Mouse (Mus musculus): Measurements from ENCODE around the gene Hecw2. TPM values are rescaled to one million over a fixed set of nuclear protein-coding genes. Genes with fewer than 3 reads are reported as not detected.

The Hecw2 gene
- polyA plus RNA-seq, 1 experiment from 2014 or later, result 4.6 TPM

GRCm38 (mm10) chr1:54176592-54176991 is 18.4 kb downstream of the Hecw2 start:
- Histone ChIP-seq H3K9ac (replicated peaks; ENCODE audit: low read depth, low read length) (no peak overlapping the region), H3K27ac (ENCODE audit: low read length) (no peak overlapping the region), H3K4me3 (replicated peaks; ENCODE audit: low read length) (no peak overlapping the region), H3K9me3 (ENCODE audit: control insufficient read depth, low read length) (no peaks in the 10 kb centered on the region), H3K4me2 (ENCODE audit: low read length) (no peak overlapping the region), H3K27me3 (replicated peaks; ENCODE audit: control insufficient read depth, insufficient read depth, low read length) (no peaks in the 10 kb centered on the region), H3K36me3 (ENCODE audit: control insufficient read depth, insufficient read depth) (no peaks in the 10 kb centered on the region), H3K4me1 (replicated peaks; ENCODE audit: control insufficient read depth, insufficient read depth, low read length) (no peaks in the 10 kb centered on the region)
- WGBS, result 99% methylated on average over 2 of the region's 2 CpGs
- no peak for ATAC-seq

DNA sequence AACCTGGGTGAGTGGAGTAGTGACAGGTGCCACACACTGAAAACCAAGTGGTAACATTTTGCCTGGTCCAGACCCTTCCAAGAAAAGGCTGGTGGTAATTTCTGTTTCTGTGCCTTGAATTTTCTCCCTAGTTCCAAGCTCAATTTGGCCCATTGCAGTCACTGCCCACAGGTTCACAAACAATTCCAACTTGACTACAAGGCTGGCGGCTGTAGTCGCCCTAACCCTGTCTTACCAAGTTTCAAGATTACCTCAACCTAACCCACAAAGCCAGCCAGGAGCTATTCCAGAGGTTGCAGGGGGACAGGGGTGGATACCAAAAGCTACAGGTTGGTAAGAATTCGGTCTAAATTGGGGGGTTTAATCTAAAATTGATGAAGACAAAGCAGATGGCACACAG is 27.0 kb downstream of the Hecw2 start:
- 89% methylated on average over 3 of the region's 3 CpGs for WGBS
- no peaks in the 10 kb centered on the region for H3K27me3 ChIP-seq (replicated peaks; ENCODE audit: control insufficient read depth, insufficient read depth, low read length)
- no peak overlapping the region for H3K4me2 ChIP-seq (ENCODE audit: low read length)
- H3K9ac ChIP-seq (replicated peaks; ENCODE audit: low read depth, low read length), result no peak overlapping the region
- H3K4me1 ChIP-seq (replicated peaks; ENCODE audit: control insufficient read depth, insufficient read depth, low read length), result no peaks in the 10 kb centered on the region
- H3K27ac ChIP-seq (ENCODE audit: low read length), result no peak overlapping the region
- no peak overlapping the region for H3K4me3 ChIP-seq (replicated peaks; ENCODE audit: low read length)
- no peak for ATAC-seq
- H3K9me3 ChIP-seq (ENCODE audit: control insufficient read depth, low read length), result no peaks in the 10 kb centered on the region
- H3K36me3 ChIP-seq (ENCODE audit: control insufficient read depth, insufficient read depth), result no peaks in the 10 kb centered on the region

- ATAC-seq, result no peak
- H3K9me3 ChIP-seq (ENCODE audit: control insufficient read depth, low read length), result no peaks in the 10 kb centered on the region
- WGBS, result 92% methylated on average over 1 of the region's 1 CpGs
- H3K4me2 ChIP-seq (ENCODE audit: low read length), result no peak overlapping the region
- H3K27me3 ChIP-seq (replicated peaks; ENCODE audit: control insufficient read depth, insufficient read depth, low read length), result no peaks in the 10 kb centered on the region
- no peak overlapping the region for H3K4me3 ChIP-seq (replicated peaks; ENCODE audit: low read length)
- H3K36me3 ChIP-seq (ENCODE audit: control insufficient read depth, insufficient read depth), result no peaks in the 10 kb centered on the region
- no peak overlapping the region for H3K27ac ChIP-seq (ENCODE audit: low read length)
- no peaks in the 10 kb centered on the region for H3K4me1 ChIP-seq (replicated peaks; ENCODE audit: control insufficient read depth, insufficient read depth, low read length)
- no peak overlapping the region for H3K9ac ChIP-seq (replicated peaks; ENCODE audit: low read depth, low read length)
Measured at GRCm38 (mm10) chr1:54159531-54159930, 35.4 kb downstream of the Hecw2 start.

GRCm38 (mm10) chr1:54153216-54153786 is 41.7 kb downstream of the Hecw2 start:
- Histone ChIP-seq H3K9me3 (ENCODE audit: control insufficient read depth, low read length) (no peaks in the 10 kb centered on the region), H3K27me3 (replicated peaks; ENCODE audit: control insufficient read depth, insufficient read depth, low read length) (no peaks in the 10 kb centered on the region), H3K4me3 (replicated peaks; ENCODE audit: low read length) (no peak overlapping the region), H3K36me3 (ENCODE audit: control insufficient read depth, insufficient read depth) (no peaks in the 10 kb centered on the region), H3K27ac (ENCODE audit: low read length) (no peak overlapping the region), H3K4me2 (ENCODE audit: low read length) (no peak overlapping the region), H3K9ac (replicated peaks; ENCODE audit: low read depth, low read length) (no peak overlapping the region), H3K4me1 (replicated peaks; ENCODE audit: control insufficient read depth, insufficient read depth, low read length) (no peaks in the 10 kb centered on the region)
- WGBS, result 83% methylated on average over 6 of the region's 6 CpGs
- ATAC-seq, result no peak

DNA sequence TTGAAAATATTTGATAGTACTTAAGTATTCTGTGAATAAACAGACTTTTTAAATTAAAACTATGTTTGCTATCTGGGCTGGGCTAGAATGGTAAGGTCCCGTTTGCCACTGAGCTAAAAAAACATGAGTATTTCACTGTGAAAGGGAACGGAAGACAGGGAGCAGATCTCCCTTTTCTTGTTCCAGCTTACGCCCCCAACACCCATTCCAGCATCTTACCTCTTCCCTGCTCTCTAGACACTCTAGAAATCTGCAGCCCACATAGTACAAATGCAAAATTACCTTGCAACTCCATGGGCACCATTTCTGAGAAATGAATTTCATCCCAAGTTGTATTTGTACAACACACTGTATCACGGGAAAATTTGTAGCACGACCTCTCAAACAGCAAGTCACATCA is 49.9 kb downstream of the Hecw2 start:
- H3K4me1 ChIP-seq (replicated peaks; ENCODE audit: control insufficient read depth, insufficient read depth, low read length), result no peaks in the 10 kb centered on the region
- no peaks in the 10 kb centered on the region for H3K27me3 ChIP-seq (replicated peaks; ENCODE audit: control insufficient read depth, insufficient read depth, low read length)
- H3K9ac ChIP-seq (replicated peaks; ENCODE audit: low read depth, low read length), result no peak overlapping the region
- ATAC-seq, result no peak
- H3K27ac ChIP-seq (ENCODE audit: low read length), result no peak overlapping the region
- no peaks in the 10 kb centered on the region for H3K36me3 ChIP-seq (ENCODE audit: control insufficient read depth, insufficient read depth)
- H3K4me2 ChIP-seq (ENCODE audit: low read length), result no peak overlapping the region
- WGBS, result 82% methylated on average over 5 of the region's 5 CpGs
- H3K4me3 ChIP-seq (replicated peaks; ENCODE audit: low read length), result no peak overlapping the region
- H3K9me3 ChIP-seq (ENCODE audit: control insufficient read depth, low read length), result no peaks in the 10 kb centered on the region

GRCm38 (mm10) chr1:54133802-54134436 is 61.0 kb downstream of the Hecw2 start:
- Histone ChIP-seq H3K27me3 (replicated peaks; ENCODE audit: control insufficient read depth, insufficient read depth, low read length) (no peaks in the 10 kb centered on the region), H3K36me3 (ENCODE audit: control insufficient read depth, insufficient read depth) (no peaks in the 10 kb centered on the region), H3K9ac (replicated peaks; ENCODE audit: low read depth, low read length) (no peak overlapping the region), H3K27ac (ENCODE audit: low read length) (no peak overlapping the region), H3K4me1 (replicated peaks; ENCODE audit: control insufficient read depth, insufficient read depth, low read length) (no peaks in the 10 kb centered on the region), H3K4me2 (ENCODE audit: low read length) (no peak overlapping the region), H3K4me3 (replicated peaks; ENCODE audit: low read length) (no peak overlapping the region), H3K9me3 (ENCODE audit: control insufficient read depth, low read length) (no peaks in the 10 kb centered on the region)
- ATAC-seq, result no peak
- WGBS, result 73% methylated on average over 4 of the region's 4 CpGs

GRCm38 (mm10) chr1:54128714-54129431 is 66.1 kb downstream of the Hecw2 start:
- Histone ChIP-seq H3K9me3 (ENCODE audit: control insufficient read depth, low read length) (no peaks in the 10 kb centered on the region), H3K4me2 (ENCODE audit: low read length) (no peak overlapping the region), H3K27ac (ENCODE audit: low read length) (no peak overlapping the region), H3K4me1 (replicated peaks; ENCODE audit: control insufficient read depth, insufficient read depth, low read length) (no peaks in the 10 kb centered on the region), H3K4me3 (replicated peaks; ENCODE audit: low read length) (no peak overlapping the region), H3K36me3 (ENCODE audit: control insufficient read depth, insufficient read depth) (no peaks in the 10 kb centered on the region), H3K9ac (replicated peaks; ENCODE audit: low read depth, low read length) (no peak overlapping the region), H3K27me3 (replicated peaks; ENCODE audit: control insufficient read depth, insufficient read depth, low read length) (no peaks in the 10 kb centered on the region)
- WGBS, result 50% methylated on average over 5 of the region's 5 CpGs
- no peak for ATAC-seq

GRCm38 (mm10) chr1:54126991-54127742 is 67.8 kb downstream of the Hecw2 start:
- Histone ChIP-seq H3K9me3 (ENCODE audit: control insufficient read depth, low read length) (no peaks in the 10 kb centered on the region), H3K36me3 (ENCODE audit: control insufficient read depth, insufficient read depth) (no peaks in the 10 kb centered on the region), H3K27me3 (replicated peaks; ENCODE audit: control insufficient read depth, insufficient read depth, low read length) (no peaks in the 10 kb centered on the region), H3K9ac (replicated peaks; ENCODE audit: low read depth, low read length) (no peak overlapping the region), H3K4me3 (replicated peaks; ENCODE audit: low read length) (no peak overlapping the region), H3K4me1 (replicated peaks; ENCODE audit: control insufficient read depth, insufficient read depth, low read length) (no peaks in the 10 kb centered on the region), H3K4me2 (ENCODE audit: low read length) (no peak overlapping the region), H3K27ac (ENCODE audit: low read length) (no peak overlapping the region)
- no peak for ATAC-seq
- 84% methylated on average over 10 of the region's 10 CpGs for WGBS

GRCm38 (mm10) chr1:54122551-54122950 is 72.4 kb downstream of the Hecw2 start:
- Histone ChIP-seq H3K36me3 (ENCODE audit: control insufficient read depth, insufficient read depth) (no peaks in the 10 kb centered on the region), H3K9me3 (ENCODE audit: control insufficient read depth, low read length) (no peaks in the 10 kb centered on the region), H3K4me2 (ENCODE audit: low read length) (no peak overlapping the region), H3K27ac (ENCODE audit: low read length) (no peak overlapping the region), H3K27me3 (replicated peaks; ENCODE audit: control insufficient read depth, insufficient read depth, low read length) (no peaks in the 10 kb centered on the region), H3K9ac (replicated peaks; ENCODE audit: low read depth, low read length) (no peak overlapping the region), H3K4me3 (replicated peaks; ENCODE audit: low read length) (no peak overlapping the region), H3K4me1 (replicated peaks; ENCODE audit: control insufficient read depth, insufficient read depth, low read length) (peaks cover 11% of the 10 kb centered on the region)
- 76% methylated on average over 2 of the region's 2 CpGs for WGBS
- ATAC-seq, result no peak

Data from forebrain, embryonic 16.5 days (tissue).